Mouse (Mus musculus) embryonic facial prominence, embryonic 12.5 days (tissue): ENCODE data around the gene Pde4c. TPM values are rescaled to one million over a fixed set of nuclear protein-coding genes. Genes with fewer than 3 reads are reported as not detected.

ENCODE experiments used
- ATAC-seq: fragments of 200-750 bp; cut with Nextera tagmentation; 2 replicates; pipeline ENCODE4 v1.8.0; 2017; ENCODE audit not compliant: insufficient number of reproducible peaks, insufficient read depth, low FRiP score, low TSS enrichment
- H3K27ac ChIP-seq: fragments of 300-500 bp; sonication (generic); 2 replicates; pipeline ENCODE4 v1.5.1; 2016; ENCODE audit warnings: mild to moderate bottlenecking
- H3K27me3 ChIP-seq: fragments of 300-500 bp; sonication (generic); 2 replicates; pipeline ENCODE4 v1.6.1; 2016; ENCODE audit warnings: mild to moderate bottlenecking, moderate library complexity
- H3K36me3 ChIP-seq: fragments of 300-500 bp; sonication (generic); 2 replicates; pipeline ENCODE4 v1.6.1; 2016; ENCODE audit warnings: mild to moderate bottlenecking
- H3K4me1 ChIP-seq: fragments of 300-500 bp; sonication (generic); 2 replicates; pipeline ENCODE4 v1.6.1; 2016
- H3K4me2 ChIP-seq: fragments of 300-500 bp; sonication (generic); replicated peaks from 2 replicates; pipeline ENCODE4 v1.6.1; 2016; ENCODE audit warnings: mild to moderate bottlenecking, moderate library complexity
- H3K4me3 ChIP-seq: fragments of 300-500 bp; sonication (generic); 2 replicates; pipeline ENCODE4 v1.5.1; 2016; ENCODE audit warnings: mild to moderate bottlenecking
- H3K9ac ChIP-seq: fragments of 300-500 bp; sonication (generic); 2 replicates; pipeline ENCODE4 v1.6.1; 2016; ENCODE audit warnings: mild to moderate bottlenecking, moderate library complexity
- H3K9me3 ChIP-seq: fragments of 300-500 bp; sonication (generic); 2 replicates; pipeline ENCODE4 v1.6.1; 2016; ENCODE audit warnings: mild to moderate bottlenecking, moderate library complexity
- WGBS: fragments of 180-500 bp; shearing (Covaris S2); methylation state at CpG from one replicate; pipeline ENCODE4 v1.1.7; 2016; 5-methylcytosine and 5-hydroxymethylcytosine counted together
- polyA plus RNA-seq: library from polyadenylated mRNA; unstranded; fragments of >200 nt; fragmentation: Nextera tagmentation; extraction: Ambion mirVana; gene quantifications from 2 replicates; pipeline ENCODE4 v1.2.1, GENCODE M21; 2016

The Pde4c gene
- polyA plus RNA-seq = 0.17 and 0.29 TPM in 2 replicates

DNA sequence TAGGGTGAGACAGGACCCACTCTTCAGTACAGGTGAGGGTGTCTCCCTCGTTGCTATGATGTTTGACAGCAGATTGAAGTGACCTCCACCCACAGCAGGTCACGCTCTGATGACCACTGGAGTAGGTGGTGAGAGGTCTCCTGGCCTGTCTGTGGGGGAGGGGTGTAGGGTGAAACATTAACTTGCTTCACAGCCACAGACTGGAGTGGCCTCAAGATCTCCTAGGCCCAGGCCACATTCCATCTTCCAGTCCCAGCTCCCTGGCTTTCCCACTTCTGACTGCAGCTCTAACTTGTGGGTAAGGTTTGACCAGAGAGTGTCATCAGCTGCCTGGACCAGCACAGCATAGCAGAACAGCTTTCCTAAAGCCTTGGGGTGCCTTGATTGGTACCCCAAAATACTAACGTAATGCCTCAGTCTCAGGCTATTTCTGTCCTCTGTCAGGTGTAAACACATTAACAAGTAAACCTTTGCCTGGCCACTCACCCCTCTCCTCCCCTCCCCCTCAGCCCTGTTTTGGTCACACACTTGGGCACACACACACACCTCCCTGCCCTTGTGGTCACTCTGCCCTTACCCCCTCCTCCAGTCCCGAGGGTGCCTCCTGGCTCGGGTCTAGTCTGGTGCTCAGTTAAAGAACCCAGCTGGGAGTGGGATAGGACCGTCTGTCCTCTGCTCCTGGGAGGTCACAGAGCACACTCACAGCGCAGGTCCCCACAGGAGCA lies at the start of gene Pde4c:
Pde4c (plus strand) TSS at position 235 of the 725 bp plus-strand sequence.
- H3K27ac ChIP-seq = no peak within 1 kb of the TSS
- 57% methylated on average over 7 of the region's 7 CpGs for WGBS
- no peak for ATAC-seq

DNA sequence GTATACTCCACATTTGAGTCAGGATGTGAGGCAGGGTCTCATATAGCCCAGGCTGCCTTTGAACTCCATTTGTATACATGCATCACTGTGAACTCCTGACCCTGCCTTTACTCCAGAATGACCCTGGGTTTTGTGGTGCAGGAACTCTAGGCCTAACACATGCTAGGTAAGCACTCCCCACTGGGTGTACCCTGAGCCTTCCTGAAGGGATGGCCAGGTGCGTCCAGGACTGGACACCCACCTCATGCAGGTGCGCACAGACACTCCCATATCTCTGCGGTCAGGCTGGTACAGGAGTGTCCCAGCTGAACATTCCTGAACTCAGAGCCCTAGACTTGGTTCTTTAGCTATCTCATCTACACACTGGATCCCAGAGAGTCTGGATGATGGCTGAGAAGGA lies 49.4 kb upstream of the Pde4c start:
- Histone ChIP-seq H3K9ac (peak overlapping the region; percentile 70), H3K9me3 (no peaks in the 10 kb centered on the region), H3K27ac (peak overlapping the region; percentile 92), H3K4me3 (peak overlapping the region; percentile 62), H3K4me1 (peaks cover 13% of the 10 kb centered on the region), H3K27me3 (no peaks in the 10 kb centered on the region), H3K36me3 (peaks cover 20% of the 10 kb centered on the region), H3K4me2 (peak overlapping the region; percentile 57)
- 0 out of 2 replicates have a peak, but pooled peaks have one; percentile 16 for ATAC-seq
- 88% methylated on average over 3 of the region's 3 CpGs for WGBS

More for the DNA sequence above, at the start of gene Pde4c:
- Histone ChIP-seq H3K9me3 (no peaks in the 10 kb centered on the region), H3K4me3 (no peak within 1 kb of the TSS), H3K27me3 (peaks cover 18% of the 10 kb centered on the region), H3K36me3 (no peaks in the 10 kb centered on the region), H3K4me2 (no peak within 1 kb of the TSS), H3K4me1 (no peaks in the 10 kb centered on the region), H3K9ac (no peak within 1 kb of the TSS)

DNA sequence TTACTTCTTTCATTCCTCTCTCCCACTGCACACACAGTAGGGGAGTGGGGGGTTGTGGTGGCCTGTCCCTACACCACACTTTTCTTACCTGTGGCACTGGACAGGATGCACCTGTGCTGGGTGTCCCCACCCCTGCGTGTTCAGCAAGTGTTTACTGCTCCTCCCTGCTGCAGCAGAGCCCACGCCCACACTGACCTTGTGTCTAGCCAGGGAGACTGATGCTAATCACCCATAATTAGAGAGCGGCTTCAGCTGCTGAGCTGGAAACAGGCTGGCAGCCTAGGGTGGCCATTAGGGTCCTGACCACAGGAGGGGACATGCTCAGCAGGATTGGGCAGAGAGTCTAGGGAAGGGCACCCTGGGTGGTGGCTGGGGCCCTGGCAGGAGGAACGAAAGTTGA lies 48.8 kb upstream of the Pde4c start:
- no peak overlapping the region for H3K9ac ChIP-seq
- H3K4me3 ChIP-seq = peak overlapping the region; percentile 62; the same call in 1 of the 2 replicates
- H3K36me3 ChIP-seq = peaks cover 26% of the 10 kb centered on the region
- no peaks in the 10 kb centered on the region for H3K9me3 ChIP-seq
- no peaks in the 10 kb centered on the region for H3K27me3 ChIP-seq
- H3K27ac ChIP-seq = peak overlapping the region; percentile 92
- H3K4me2 ChIP-seq = peak overlapping the region; percentile 57; the same call in 1 of the 2 replicates
- no peak for ATAC-seq
- H3K4me1 ChIP-seq = peaks cover 13% of the 10 kb centered on the region
- 54% methylated on average over 4 of the region's 4 CpGs for WGBS

DNA sequence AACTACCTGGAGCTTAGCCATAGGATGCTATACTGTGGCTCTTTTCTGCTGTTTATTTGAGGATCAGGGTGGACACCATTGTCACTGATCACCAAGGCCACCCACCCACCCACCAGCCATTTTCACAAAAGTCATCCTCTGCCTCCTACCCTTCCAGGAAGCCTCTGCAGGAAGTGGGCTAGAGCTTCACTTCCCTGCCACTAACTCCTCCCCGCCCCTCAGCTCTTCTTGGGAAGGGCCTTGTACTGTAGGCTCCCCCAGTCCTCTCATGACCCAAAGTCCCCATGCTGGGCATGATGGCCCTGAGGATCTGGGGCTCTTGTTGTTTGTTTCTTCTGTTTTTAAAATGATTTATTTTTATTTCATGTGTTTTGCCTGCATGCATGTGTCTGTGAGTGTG lies 48.2 kb upstream of the Pde4c start:
- Histone ChIP-seq H3K27me3 (no peaks in the 10 kb centered on the region), H3K27ac (no peak overlapping the region)
- ATAC-seq = no peak

DNA sequence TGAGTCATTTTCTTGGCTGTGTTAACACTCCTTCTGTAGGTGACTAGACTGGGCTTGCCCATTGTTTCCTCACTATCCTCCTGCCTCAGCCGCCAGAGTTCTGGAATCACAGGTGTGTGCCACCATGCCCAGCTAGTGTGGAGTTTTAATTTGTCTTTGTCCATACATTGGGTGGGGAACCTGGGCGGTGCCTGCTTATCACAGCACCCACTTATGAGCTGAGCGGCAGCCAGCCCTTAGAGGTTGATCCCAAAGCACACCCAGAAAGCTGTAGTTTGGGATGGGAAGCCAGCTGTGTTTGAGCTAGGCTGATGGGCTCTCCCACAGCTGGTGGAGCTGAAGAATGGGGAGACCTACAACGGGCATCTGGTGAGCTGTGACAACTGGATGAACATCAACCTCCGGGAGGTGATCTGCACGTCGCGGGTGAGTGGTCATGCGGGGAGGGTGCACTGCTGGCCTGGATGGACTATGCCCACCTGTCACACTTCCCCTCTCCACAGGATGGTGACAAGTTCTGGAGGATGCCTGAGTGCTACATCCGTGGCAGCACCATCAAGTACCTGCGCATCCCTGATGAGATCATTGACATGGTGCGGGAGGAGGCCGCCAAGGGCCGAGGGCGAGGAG lies 46.0 kb upstream of the Pde4c start:
- Histone ChIP-seq H3K27me3 (no peaks in the 10 kb centered on the region), H3K9me3 (no peaks in the 10 kb centered on the region), H3K9ac (no peak overlapping the region), H3K4me2 (no peak overlapping the region), H3K4me3 (no peak overlapping the region), H3K36me3 (peaks cover 34% of the 10 kb centered on the region), H3K4me1 (peaks cover 20% of the 10 kb centered on the region), H3K27ac (no peak overlapping the region)
- ATAC-seq = no peak
- 95% methylated on average over 15 of the region's 15 CpGs for WGBS

More for the DNA sequence above, 48.2 kb upstream of the Pde4c start:
- H3K9me3 ChIP-seq = no peaks in the 10 kb centered on the region
- WGBS = 88% methylated on average over 1 of the region's 1 CpGs
- H3K36me3 ChIP-seq = peaks cover 32% of the 10 kb centered on the region
- no peak overlapping the region for H3K4me2 ChIP-seq
- no peak overlapping the region for H3K4me3 ChIP-seq
- H3K9ac ChIP-seq = no peak overlapping the region
- H3K4me1 ChIP-seq = peaks cover 13% of the 10 kb centered on the region

DNA sequence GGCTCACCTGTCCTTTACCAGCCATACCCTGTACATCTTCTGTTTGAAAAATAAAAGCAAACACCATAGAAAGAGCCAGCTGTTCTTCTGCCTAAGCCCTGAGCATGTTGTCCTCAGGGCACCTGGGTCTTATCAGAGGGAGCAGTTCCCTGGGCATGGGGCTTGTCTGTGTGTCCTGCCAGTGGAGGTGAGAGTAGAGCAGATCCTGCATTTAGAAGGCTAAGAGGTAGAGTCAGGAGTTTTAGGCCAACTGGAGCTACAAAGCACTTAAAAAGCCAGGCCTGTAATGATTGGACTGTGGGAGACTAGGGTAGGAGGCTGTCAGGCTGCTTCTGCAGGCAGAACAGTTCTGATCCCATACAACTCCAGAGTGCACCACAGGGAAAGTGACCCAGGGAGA lies 44.8 kb upstream of the Pde4c start:
- Histone ChIP-seq H3K9ac (no peak overlapping the region), H3K27ac (no peak overlapping the region), H3K4me3 (no peak overlapping the region), H3K36me3 (peaks cover 34% of the 10 kb centered on the region), H3K9me3 (no peaks in the 10 kb centered on the region), H3K4me2 (no peak overlapping the region), H3K4me1 (peaks cover 22% of the 10 kb centered on the region), H3K27me3 (no peaks in the 10 kb centered on the region)
- ATAC-seq = no peak

DNA sequence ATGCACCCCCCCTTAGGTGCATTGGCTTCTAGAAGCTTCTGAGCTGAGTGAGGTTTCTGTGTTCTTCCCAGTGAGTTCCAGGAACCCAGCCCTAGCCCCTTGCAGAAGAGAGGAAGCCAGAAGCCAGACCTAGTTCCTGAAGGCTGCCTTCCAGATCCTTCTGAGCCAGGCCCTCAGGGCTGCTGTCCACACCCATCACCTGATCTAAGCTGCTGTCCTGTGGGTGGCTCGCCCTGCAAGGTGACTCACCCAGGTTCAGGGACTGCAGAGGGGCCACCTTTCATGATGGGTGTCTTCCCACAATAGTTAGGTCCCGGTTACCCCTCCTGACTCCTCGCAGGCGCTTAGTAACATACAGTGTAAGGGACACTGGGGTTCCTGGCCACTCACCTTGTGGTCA lies 44.1 kb upstream of the Pde4c start:
- H3K27ac ChIP-seq = no peak overlapping the region
- no peaks in the 10 kb centered on the region for H3K27me3 ChIP-seq
- ATAC-seq = no peak
- H3K4me2 ChIP-seq = no peak overlapping the region
- no peak overlapping the region for H3K4me3 ChIP-seq
- 88% methylated on average over 4 of the region's 4 CpGs for WGBS
- H3K9ac ChIP-seq = no peak overlapping the region
- H3K36me3 ChIP-seq = peaks cover 34% of the 10 kb centered on the region
- H3K4me1 ChIP-seq = peaks cover 16% of the 10 kb centered on the region
- no peaks in the 10 kb centered on the region for H3K9me3 ChIP-seq

DNA sequence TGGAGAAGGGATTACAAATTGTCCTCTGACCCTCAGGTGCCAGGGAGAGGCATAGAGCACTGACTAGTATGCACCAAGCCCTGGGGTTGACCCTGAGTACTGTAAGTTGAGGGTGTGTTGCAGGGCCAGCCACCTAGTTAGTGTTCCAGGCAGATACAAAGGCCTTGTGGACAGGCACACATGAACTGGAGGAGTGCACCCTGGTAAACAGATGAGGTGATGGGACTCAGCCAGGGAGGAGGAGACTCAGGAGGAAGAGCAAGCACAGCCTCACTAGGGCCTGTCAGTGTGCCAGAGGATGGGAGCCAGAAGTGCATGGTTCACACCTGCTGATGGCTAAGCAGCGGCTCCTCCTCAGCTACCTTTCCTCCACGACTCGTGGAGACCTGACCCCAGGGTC lies 43.5 kb upstream of the Pde4c start:
- ATAC-seq = no peak
- WGBS = 85% methylated on average over 3 of the region's 3 CpGs
- peaks cover 12% of the 10 kb centered on the region for H3K4me1 ChIP-seq
- no peak overlapping the region for H3K4me3 ChIP-seq
- H3K9me3 ChIP-seq = no peaks in the 10 kb centered on the region
- H3K9ac ChIP-seq = no peak overlapping the region
- H3K36me3 ChIP-seq = peaks cover 34% of the 10 kb centered on the region
- no peak overlapping the region for H3K27ac ChIP-seq
- H3K27me3 ChIP-seq = no peaks in the 10 kb centered on the region
- no peak overlapping the region for H3K4me2 ChIP-seq

DNA sequence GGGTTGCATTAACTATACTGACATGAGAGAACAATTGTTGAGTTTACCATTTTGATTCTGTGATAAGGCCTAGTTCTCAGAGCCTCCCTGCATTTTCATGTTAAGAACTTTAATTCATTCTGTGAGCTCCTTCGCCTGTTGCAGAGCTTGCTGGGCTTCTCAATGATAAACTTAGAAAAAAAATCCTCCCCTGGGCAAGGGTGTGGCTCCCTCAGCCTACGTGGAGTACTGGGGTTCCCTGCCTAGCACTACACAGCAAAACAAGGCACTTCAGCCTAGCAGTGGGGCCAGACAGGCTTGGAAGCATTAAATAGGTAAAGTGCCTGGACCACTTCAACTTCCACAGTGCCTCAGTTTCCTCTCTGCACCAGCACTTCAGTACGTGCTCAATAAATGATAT lies 42.1 kb upstream of the Pde4c start:
- Histone ChIP-seq H3K27me3 (no peaks in the 10 kb centered on the region), H3K9me3 (no peaks in the 10 kb centered on the region), H3K4me1 (peaks cover 9% of the 10 kb centered on the region), H3K4me3 (no peak overlapping the region), H3K27ac (no peak overlapping the region), H3K4me2 (no peak overlapping the region), H3K9ac (no peak overlapping the region), H3K36me3 (peaks cover 37% of the 10 kb centered on the region)
- 66% methylated on average over 3 of the region's 3 CpGs for WGBS
- ATAC-seq = no peak

DNA sequence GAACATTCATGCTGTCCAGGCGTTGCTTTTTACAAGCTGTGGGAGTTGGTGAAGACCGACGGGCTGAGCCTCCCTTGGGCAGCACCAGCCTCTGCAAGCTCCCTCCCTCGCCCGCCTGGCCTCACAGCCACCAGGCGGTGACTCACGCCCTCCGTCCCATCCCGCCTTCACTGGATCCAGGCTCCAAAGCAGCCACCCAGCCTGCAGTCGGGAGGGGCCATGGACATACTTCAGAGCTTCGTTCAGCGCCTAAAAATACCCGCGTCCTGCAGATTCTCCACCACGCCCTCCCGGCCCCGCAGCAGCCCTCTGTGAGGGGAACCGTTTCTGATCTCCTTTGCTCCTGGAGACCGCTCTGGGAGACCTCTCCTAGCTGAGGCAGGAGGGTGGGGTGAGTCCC lies 41.3 kb upstream of the Pde4c start:
- Histone ChIP-seq H3K27me3 (no peaks in the 10 kb centered on the region), H3K36me3 (peaks cover 39% of the 10 kb centered on the region), H3K9me3 (no peaks in the 10 kb centered on the region), H3K4me3 (0 out of 2 replicates have a peak overlapping the region, but pooled peaks have one; percentile 6), H3K9ac (peak overlapping the region; percentile 47), H3K27ac (peak overlapping the region; percentile 30; the same call in 1 of the 2 replicates), H3K4me1 (peaks cover 9% of the 10 kb centered on the region), H3K4me2 (peak overlapping the region; percentile 39)
- ATAC-seq = no peak
- 2% methylated on average over 19 of the region's 19 CpGs for WGBS

DNA sequence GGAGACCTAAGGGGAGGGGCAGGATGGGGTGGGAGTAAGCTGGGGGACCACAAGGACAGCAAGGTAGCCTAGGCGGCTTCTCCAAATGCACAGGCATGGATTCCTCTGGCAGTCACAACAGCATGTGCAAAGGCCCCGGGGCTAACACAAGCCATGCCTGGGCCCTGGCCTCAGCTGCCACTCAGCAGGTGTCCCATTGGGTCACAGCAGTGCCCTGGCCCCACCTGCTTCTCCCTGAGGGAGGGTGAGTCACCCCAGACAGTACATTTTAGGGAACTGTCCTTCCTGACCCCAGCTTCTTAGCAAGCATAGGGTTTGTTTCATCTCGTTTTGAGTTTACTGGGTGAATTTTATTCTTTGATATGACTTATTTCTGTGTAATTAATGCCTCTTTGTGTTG lies 40.8 kb upstream of the Pde4c start:
- Histone ChIP-seq H3K4me1 (peaks cover 9% of the 10 kb centered on the region), H3K27me3 (no peaks in the 10 kb centered on the region), H3K36me3 (peaks cover 34% of the 10 kb centered on the region), H3K4me2 (peak overlapping the region; percentile 39), H3K9ac (peak overlapping the region; percentile 47), H3K27ac (peak overlapping the region; percentile 30; the same call in 1 of the 2 replicates), H3K4me3 (0 out of 2 replicates have a peak overlapping the region, but pooled peaks have one; percentile 6), H3K9me3 (no peaks in the 10 kb centered on the region)
- no peak for ATAC-seq
- WGBS = 51% methylated on average over 3 of the region's 3 CpGs

DNA sequence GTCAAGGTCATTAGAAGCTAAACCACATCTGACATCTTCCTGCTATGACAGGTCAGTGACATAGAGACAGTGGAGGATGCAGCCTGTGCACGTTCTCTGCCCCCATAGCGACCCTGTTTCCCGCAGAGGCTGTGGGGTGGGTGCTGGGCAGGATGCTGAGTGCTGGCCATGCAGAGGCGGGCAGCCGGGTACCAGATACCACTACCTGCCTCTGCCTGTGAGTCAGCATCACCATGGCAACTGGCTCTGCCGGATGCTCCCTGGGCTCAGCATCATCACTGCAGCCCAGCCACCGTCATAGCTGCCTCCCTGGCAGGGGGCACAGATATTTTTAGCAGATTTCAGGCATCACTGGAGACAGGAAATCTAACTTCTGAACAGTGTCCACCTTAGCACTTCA lies 39.2 kb upstream of the Pde4c start:
- Histone ChIP-seq H3K4me1 (peaks cover 9% of the 10 kb centered on the region), H3K4me2 (no peak overlapping the region), H3K9ac (no peak overlapping the region), H3K27me3 (no peaks in the 10 kb centered on the region), H3K27ac (no peak overlapping the region), H3K36me3 (peaks cover 18% of the 10 kb centered on the region; the same call in 1 of the 2 replicates), H3K9me3 (no peaks in the 10 kb centered on the region), H3K4me3 (no peak overlapping the region)
- no peak for ATAC-seq
- 48% methylated on average over 7 of the region's 7 CpGs for WGBS
